Mouse (Mus musculus): ENCODE results near the gene Emp3. TPM values are rescaled to one million over a fixed set of nuclear protein-coding genes. Genes with fewer than 3 reads are reported as not detected.

Emp3 gene
- polyA plus RNA-seq, 1 experiment = 121 TPM

GRCm38 (mm10) chr7:45869787-45870186, 51.4 kb downstream of the Emp3 start:
- Histone ChIP-seq H3K4me3 (replicated peaks; ENCODE audit: control insufficient read depth, low read depth, low read length) (no peak overlapping the region), H3K4me1 (ENCODE audit: control insufficient read depth, insufficient read depth, low read length) (peaks cover 2% of the 10 kb centered on the region; the same call in 1 of the 2 replicates), H3K27ac (ENCODE audit: control insufficient read depth, insufficient read depth, low read depth, low read length, poor library complexity) (no peak overlapping the region)
- TF ChIP-seq CTCF (IDR thresholded peaks at IDR 0.05; ENCODE audit: control insufficient read depth, insufficient read depth, low read length) (no peak), POLR2A (IDR thresholded peaks at IDR 0.05; ENCODE audit: borderline replicate concordance, control insufficient read depth, low read depth, low read length) (no peak)
- WGBS = 9% methylated on average over 14 of the region's 14 CpGs

GRCm38 (mm10) chr7:45869107-45869670, 52.0 kb downstream of the Emp3 start:
- Histone ChIP-seq H3K4me1 (ENCODE audit: control insufficient read depth, insufficient read depth, low read length) (peaks cover 2% of the 10 kb centered on the region; the same call in 1 of the 2 replicates), H3K27ac (ENCODE audit: control insufficient read depth, insufficient read depth, low read depth, low read length, poor library complexity) (no peak overlapping the region), H3K4me3 (replicated peaks; ENCODE audit: control insufficient read depth, low read depth, low read length) (no peak overlapping the region)
- TF ChIP-seq CTCF (IDR thresholded peaks at IDR 0.05; ENCODE audit: control insufficient read depth, insufficient read depth, low read length) (no peak), POLR2A (IDR thresholded peaks at IDR 0.05; ENCODE audit: borderline replicate concordance, control insufficient read depth, low read depth, low read length) (no peak)
- WGBS = 53% methylated on average over 8 of the region's 8 CpGs

Other genes starting within 250 kb of the Emp3 start
- gene Ntn5, start 237.4 kb downstream of the Emp3 start, polyA plus RNA-seq (2011; ENCODE audit: insufficient read depth, insufficient read length, low replicate concordance, missing spikeins) = not detected in 2 replicates
- gene Sec1, start 227.0 kb downstream of the Emp3 start, polyA plus RNA-seq (2011; ENCODE audit: insufficient read depth, insufficient read length, low replicate concordance, missing spikeins) = not detected in 2 replicates
- 4.4 TPM in 1 of 2 replicates, not detected in the other for gene Car11, start 221.6 kb downstream of the Emp3 start, polyA plus RNA-seq (2011; ENCODE audit: insufficient read depth, insufficient read length, low replicate concordance, missing spikeins)
- gene Dbp, start 216.3 kb downstream of the Emp3 start, polyA plus RNA-seq (2011; ENCODE audit: insufficient read depth, insufficient read length, low replicate concordance, missing spikeins) = 8.6 and 19.3 TPM in 2 replicates
- gene Rpl18, start 205.9 kb downstream of the Emp3 start, polyA plus RNA-seq (2011; ENCODE audit: insufficient read depth, insufficient read length, low replicate concordance, missing spikeins) = 845 and 916 TPM in 2 replicates
- 12.9 and 24.4 TPM in 2 replicates for gene Sphk2, start 203.4 kb downstream of the Emp3 start, polyA plus RNA-seq (2011; ENCODE audit: insufficient read depth, insufficient read length, low replicate concordance, missing spikeins)
- 1.1 TPM in 1 of 2 replicates, not detected in the other for gene Fam83e, start 200.2 kb downstream of the Emp3 start, polyA plus RNA-seq (2011; ENCODE audit: insufficient read depth, insufficient read length, low replicate concordance, missing spikeins)
- gene Spaca4, start 195.6 kb downstream of the Emp3 start, polyA plus RNA-seq (2011; ENCODE audit: insufficient read depth, insufficient read length, low replicate concordance, missing spikeins) = not detected in 2 replicates
- not detected in 2 replicates for gene Lmtk3, start 137.7 kb downstream of the Emp3 start, polyA plus RNA-seq (2011; ENCODE audit: insufficient read depth, insufficient read length, low replicate concordance, missing spikeins)
- gene Sult2b1, start 136.7 kb downstream of the Emp3 start, polyA plus RNA-seq (2011; ENCODE audit: insufficient read depth, insufficient read length, low replicate concordance, missing spikeins) = 2.4 TPM in 1 of 2 replicates, not detected in the other
- 30.7 and 64.7 TPM in 2 replicates for gene Cyth2, start 106.8 kb downstream of the Emp3 start, polyA plus RNA-seq (2011; ENCODE audit: insufficient read depth, insufficient read length, low replicate concordance, missing spikeins)
- 2.6 TPM in 1 of 2 replicates, not detected in the other for gene Kcnj14, start 96.6 kb downstream of the Emp3 start, polyA plus RNA-seq (2011; ENCODE audit: insufficient read depth, insufficient read length, low replicate concordance, missing spikeins)
- gene Grwd1, start 90.5 kb downstream of the Emp3 start, polyA plus RNA-seq (2011; ENCODE audit: insufficient read depth, insufficient read length, low replicate concordance, missing spikeins) = 6.9 and 13.9 TPM in 2 replicates
- gene Kdelr1, start 48.6 kb downstream of the Emp3 start, polyA plus RNA-seq (2011; ENCODE audit: insufficient read depth, insufficient read length, low replicate concordance, missing spikeins) = 47.0 and 69.2 TPM in 2 replicates
- 0.97 and 2.5 TPM in 2 replicates for gene Grin2d, start 43.0 kb downstream of the Emp3 start, polyA plus RNA-seq (2011; ENCODE audit: insufficient read depth, insufficient read length, low replicate concordance, missing spikeins)
- not detected in 2 replicates for gene Syngr4, start 24.7 kb downstream of the Emp3 start, polyA plus RNA-seq (2011; ENCODE audit: insufficient read depth, insufficient read length, low replicate concordance, missing spikeins)
- 3.6 and 9.6 TPM in 2 replicates for gene Tmem143, start 24.5 kb downstream of the Emp3 start, polyA plus RNA-seq (2011; ENCODE audit: insufficient read depth, insufficient read length, low replicate concordance, missing spikeins)
- 1.7 and 5.7 TPM in 2 replicates for gene Ccdc114, start 2.7 kb upstream of the Emp3 start, polyA plus RNA-seq (2011; ENCODE audit: insufficient read depth, insufficient read length, low replicate concordance, missing spikeins)
- gene Abcc6, start 108.9 kb upstream of the Emp3 start, polyA plus RNA-seq (2011; ENCODE audit: insufficient read depth, insufficient read length, low replicate concordance, missing spikeins) = 1.1 and 1.3 TPM in 2 replicates
- 25.3 and 43.9 TPM in 2 replicates for gene Nomo1, start 112.3 kb upstream of the Emp3 start, polyA plus RNA-seq (2011; ENCODE audit: insufficient read depth, insufficient read length, low replicate concordance, missing spikeins)
- gene Kcnj11, start 179.4 kb upstream of the Emp3 start, polyA plus RNA-seq (2011; ENCODE audit: insufficient read depth, insufficient read length, low replicate concordance, missing spikeins) = not detected in 2 replicates